Mouse (Mus musculus): ENCODE data around the gene Cga. TPM values are rescaled to one million over a fixed set of nuclear protein-coding genes. Genes with fewer than 3 reads are reported as not detected.

The Cga gene
- total and polyA plus RNA-seq, 2 experiments from 2014 or later: not detected

DNA sequence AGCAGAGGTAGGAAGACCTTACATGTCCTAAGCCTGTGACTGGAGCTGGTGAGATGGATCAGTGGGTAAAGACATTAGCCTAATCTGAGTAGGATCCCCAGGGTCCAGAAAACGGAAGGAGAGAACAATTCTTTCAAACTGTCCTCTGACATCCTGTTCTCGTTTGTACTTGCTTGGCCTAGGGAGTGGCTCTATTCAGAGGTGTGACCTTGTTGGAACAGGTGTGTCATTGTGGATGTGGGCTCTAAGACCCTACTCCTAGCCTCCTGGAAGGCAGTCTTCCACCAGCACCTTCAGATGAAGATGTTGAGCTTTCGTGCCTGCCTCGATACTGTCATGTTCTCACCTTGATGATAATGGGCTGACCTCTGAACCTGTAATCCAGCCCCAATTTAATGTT lies 12.6 kb downstream of the Cga start:
- WGBS: 80% methylated on average over 4 of the region's 4 CpGs
- no peak for ATAC-seq (ENCODE audit: insufficient read depth, low read depth)
- no peak overlapping the region for H3K4me2 ChIP-seq (ENCODE audit: low read depth, low read length)

DNA sequence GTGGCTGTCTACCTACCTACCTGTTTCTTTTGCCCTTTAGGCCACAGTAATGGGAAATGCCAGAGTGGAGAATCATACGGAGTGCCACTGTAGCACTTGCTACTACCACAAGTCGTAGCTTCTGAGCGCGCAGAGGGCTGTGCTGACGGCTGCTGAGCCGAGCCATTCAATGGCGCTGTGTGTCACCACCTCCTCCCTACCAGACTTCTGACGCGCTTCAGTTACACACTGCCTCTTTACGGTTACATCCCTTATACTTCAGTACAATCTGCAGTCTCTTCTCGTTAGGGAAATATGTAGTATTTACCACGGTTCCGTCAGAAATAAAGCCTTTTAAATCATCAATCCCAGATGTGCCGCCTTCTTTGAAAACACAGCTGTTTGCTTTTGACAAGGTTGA lies 13.4 kb downstream of the Cga start:
- DNase-seq (ENCODE audit: low spot score) (no peak), ATAC-seq (ENCODE audit: insufficient read depth, low read depth) (no peak)
- Histone ChIP-seq H3K4me1 (ENCODE audit: control insufficient read depth, insufficient read depth) (no peaks in the 10 kb centered on the region), H3K9ac (replicated peaks; ENCODE audit: low read depth, low read length) (no peak overlapping the region), H3K9me3 (replicated peaks; ENCODE audit: control insufficient read depth, low read length) (no peaks in the 10 kb centered on the region), H3K4me3 (ENCODE audit: low read depth, low read length) (no peak overlapping the region), H3K27me3 (ENCODE audit: control insufficient read depth, insufficient read depth, low read length) (no peaks in the 10 kb centered on the region), H3K27ac (ENCODE audit: low read depth) (no peak overlapping the region), H3K36me3 (replicated peaks; ENCODE audit: control insufficient read depth, insufficient read depth, low read length) (no peaks in the 10 kb centered on the region), H3K4me2 (ENCODE audit: low read depth, low read length) (peak overlapping the region; percentile 22; the same call in 1 of the 2 replicates)
- TF ChIP-seq EP300 (IDR thresholded peaks at IDR 0.05; ENCODE audit: low read depth) (no peak), CTCF (IDR thresholded peaks at IDR 0.05; ENCODE audit: low read depth) (no peak)
- 42% methylated on average over 14 of the region's 14 CpGs for WGBS

More for the DNA sequence above, 12.6 kb downstream of the Cga start:
- H3K9me3 ChIP-seq (replicated peaks; ENCODE audit: control insufficient read depth, low read length): no peaks in the 10 kb centered on the region
- H3K27me3 ChIP-seq (ENCODE audit: control insufficient read depth, insufficient read depth, low read length): no peaks in the 10 kb centered on the region
- TF ChIP-seq CTCF (IDR thresholded peaks at IDR 0.05; ENCODE audit: low read depth) (no peak), EP300 (IDR thresholded peaks at IDR 0.05; ENCODE audit: low read depth) (no peak)
- no peak for DNase-seq (ENCODE audit: low spot score)
- no peak overlapping the region for H3K27ac ChIP-seq (ENCODE audit: low read depth)
- H3K36me3 ChIP-seq (replicated peaks; ENCODE audit: control insufficient read depth, insufficient read depth, low read length): no peaks in the 10 kb centered on the region
- no peak overlapping the region for H3K4me3 ChIP-seq (ENCODE audit: low read depth, low read length)
- H3K9ac ChIP-seq (replicated peaks; ENCODE audit: low read depth, low read length): no peak overlapping the region
- H3K4me1 ChIP-seq (ENCODE audit: control insufficient read depth, insufficient read depth): no peaks in the 10 kb centered on the region

DNA sequence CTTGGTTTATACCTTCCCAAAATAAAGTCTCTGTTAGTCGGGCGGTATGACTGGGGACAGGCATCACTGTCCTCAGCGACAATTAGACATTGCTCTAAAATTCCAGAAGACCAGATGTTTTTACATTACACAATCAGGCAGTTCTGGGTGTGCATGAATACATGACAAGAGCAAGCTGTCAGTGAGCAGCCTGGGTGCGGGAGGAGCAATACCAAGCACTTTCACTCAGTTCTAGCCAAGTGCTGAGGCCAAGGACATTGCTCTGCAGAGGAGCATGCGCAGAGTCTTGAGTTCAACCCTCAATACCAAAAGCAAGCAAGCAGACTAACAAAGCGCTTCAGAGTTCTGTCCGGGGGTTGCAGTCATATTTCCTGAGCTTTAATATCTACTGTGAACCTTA lies 14.5 kb downstream of the Cga start:
- ATAC-seq (ENCODE audit: insufficient read depth, low read depth): peak; percentile 49; the same call in 1 of the 2 replicates
- TF ChIP-seq EP300 (IDR thresholded peaks at IDR 0.05; ENCODE audit: low read depth): no peak
- TF ChIP-seq CTCF (IDR thresholded peaks at IDR 0.05; ENCODE audit: low read depth): no peak
- H3K36me3 ChIP-seq (replicated peaks; ENCODE audit: control insufficient read depth, insufficient read depth, low read length): no peaks in the 10 kb centered on the region
- H3K9ac ChIP-seq (replicated peaks; ENCODE audit: low read depth, low read length): no peak overlapping the region
- 67% methylated on average over 7 of the region's 7 CpGs for WGBS
- no peaks in the 10 kb centered on the region for H3K9me3 ChIP-seq (replicated peaks; ENCODE audit: control insufficient read depth, low read length)
- H3K4me3 ChIP-seq (ENCODE audit: low read depth, low read length): no peak overlapping the region
- no peaks in the 10 kb centered on the region for H3K27me3 ChIP-seq (ENCODE audit: control insufficient read depth, insufficient read depth, low read length)
- H3K27ac ChIP-seq (ENCODE audit: low read depth): no peak overlapping the region
- no peaks in the 10 kb centered on the region for H3K4me1 ChIP-seq (ENCODE audit: control insufficient read depth, insufficient read depth)
- no peak for DNase-seq (ENCODE audit: low spot score)
- H3K4me2 ChIP-seq (ENCODE audit: low read depth, low read length): no peak overlapping the region

DNA sequence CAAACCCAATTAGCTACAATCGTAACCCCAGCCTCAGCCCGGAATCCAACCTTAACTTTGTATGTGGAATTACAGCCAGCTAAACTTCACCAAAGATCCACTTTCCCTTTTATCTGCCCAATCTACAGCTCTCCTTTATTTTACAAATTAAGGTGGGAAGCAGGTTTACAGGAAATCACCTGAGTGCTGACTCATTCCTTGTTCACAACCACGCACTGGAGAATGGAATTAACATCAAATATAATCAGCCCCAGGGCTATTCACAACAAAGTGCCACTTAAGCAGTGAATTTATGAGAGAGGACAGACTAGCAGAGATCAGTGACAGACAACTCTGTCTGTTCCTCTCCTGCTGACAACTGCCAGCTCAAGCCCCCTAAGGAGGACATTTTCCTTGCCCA lies 17.8 kb downstream of the Cga start:
- ATAC-seq (ENCODE audit: insufficient read depth, low read depth) (no peak), DNase-seq (ENCODE audit: low spot score) (no peak)
- no peak overlapping the region for H3K4me3 ChIP-seq (ENCODE audit: low read depth, low read length)
- H3K27me3 ChIP-seq (ENCODE audit: control insufficient read depth, insufficient read depth, low read length): no peaks in the 10 kb centered on the region
- H3K4me2 ChIP-seq (ENCODE audit: low read depth, low read length): no peak overlapping the region
- H3K36me3 ChIP-seq (replicated peaks; ENCODE audit: control insufficient read depth, insufficient read depth, low read length): no peaks in the 10 kb centered on the region
- H3K27ac ChIP-seq (ENCODE audit: low read depth): no peak overlapping the region
- H3K4me1 ChIP-seq (ENCODE audit: control insufficient read depth, insufficient read depth): no peaks in the 10 kb centered on the region
- H3K9ac ChIP-seq (replicated peaks; ENCODE audit: low read depth, low read length): no peak overlapping the region
- H3K9me3 ChIP-seq (replicated peaks; ENCODE audit: control insufficient read depth, low read length): no peaks in the 10 kb centered on the region
- TF ChIP-seq EP300 (IDR thresholded peaks at IDR 0.05; ENCODE audit: low read depth): no peak
- no peak for TF ChIP-seq CTCF (IDR thresholded peaks at IDR 0.05; ENCODE audit: low read depth)
- WGBS: 73% methylated on average over 3 of the region's 3 CpGs

DNA sequence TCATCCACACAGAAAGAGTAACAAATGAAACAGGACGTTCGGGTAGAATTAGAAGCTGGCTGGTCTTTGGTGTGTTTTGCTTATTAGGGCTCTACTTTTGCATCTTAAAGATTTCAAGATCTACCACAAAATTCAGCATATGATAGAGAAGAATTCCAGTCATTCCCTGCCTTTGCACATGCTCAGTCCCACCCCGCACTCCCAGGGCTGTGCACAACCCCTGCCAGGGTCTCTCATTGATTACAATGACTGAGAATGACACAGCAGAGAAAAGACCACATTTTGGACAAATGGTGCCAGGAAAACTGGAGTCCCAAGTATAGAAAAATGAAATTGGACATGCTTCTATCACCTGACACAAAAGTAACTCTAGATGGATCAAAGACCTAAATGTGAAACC lies 18.6 kb downstream of the Cga start:
- DNase-seq (ENCODE audit: low spot score) (no peak), ATAC-seq (ENCODE audit: insufficient read depth, low read depth) (no peak)
- TF ChIP-seq CTCF (IDR thresholded peaks at IDR 0.05; ENCODE audit: low read depth) (no peak), EP300 (IDR thresholded peaks at IDR 0.05; ENCODE audit: low read depth) (no peak)
- no peak overlapping the region for H3K9ac ChIP-seq (replicated peaks; ENCODE audit: low read depth, low read length)
- 70% methylated on average over 3 of the region's 3 CpGs for WGBS
- no peaks in the 10 kb centered on the region for H3K36me3 ChIP-seq (replicated peaks; ENCODE audit: control insufficient read depth, insufficient read depth, low read length)
- H3K4me1 ChIP-seq (ENCODE audit: control insufficient read depth, insufficient read depth): no peaks in the 10 kb centered on the region
- no peak overlapping the region for H3K4me3 ChIP-seq (ENCODE audit: low read depth, low read length)
- no peak overlapping the region for H3K4me2 ChIP-seq (ENCODE audit: low read depth, low read length)
- no peaks in the 10 kb centered on the region for H3K9me3 ChIP-seq (replicated peaks; ENCODE audit: control insufficient read depth, low read length)
- no peak overlapping the region for H3K27ac ChIP-seq (ENCODE audit: low read depth)
- no peaks in the 10 kb centered on the region for H3K27me3 ChIP-seq (ENCODE audit: control insufficient read depth, insufficient read depth, low read length)

DNA sequence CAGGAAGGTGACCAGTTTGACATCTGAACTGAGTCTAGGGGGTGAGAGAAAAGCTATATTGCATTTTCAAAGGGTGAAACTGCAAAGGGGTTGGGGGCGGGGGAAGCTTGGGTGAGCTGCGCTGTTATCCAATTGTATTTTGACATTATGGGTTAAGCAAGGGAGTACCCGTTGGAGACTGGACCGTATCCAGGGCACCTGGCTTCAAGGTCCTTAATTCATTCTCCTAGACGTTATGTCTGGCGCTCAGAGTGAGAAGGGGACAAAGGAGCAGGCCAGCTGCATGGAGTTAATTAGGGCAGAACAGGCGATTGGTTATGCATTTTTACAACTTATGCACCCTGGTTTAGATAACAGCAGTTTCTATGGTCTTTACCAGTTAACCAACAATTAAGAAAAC lies 23.8 kb downstream of the Cga start:
- 71% methylated on average over 7 of the region's 7 CpGs for WGBS
- ATAC-seq (ENCODE audit: insufficient read depth, low read depth) (no peak), DNase-seq (ENCODE audit: low spot score) (no peak)
- Histone ChIP-seq H3K4me1 (ENCODE audit: control insufficient read depth, insufficient read depth) (no peaks in the 10 kb centered on the region), H3K9ac (replicated peaks; ENCODE audit: low read depth, low read length) (no peak overlapping the region), H3K9me3 (replicated peaks; ENCODE audit: control insufficient read depth, low read length) (no peaks in the 10 kb centered on the region), H3K27me3 (ENCODE audit: control insufficient read depth, insufficient read depth, low read length) (no peaks in the 10 kb centered on the region), H3K4me2 (ENCODE audit: low read depth, low read length) (no peak overlapping the region), H3K4me3 (ENCODE audit: low read depth, low read length) (no peak overlapping the region), H3K36me3 (replicated peaks; ENCODE audit: control insufficient read depth, insufficient read depth, low read length) (no peaks in the 10 kb centered on the region), H3K27ac (ENCODE audit: low read depth) (no peak overlapping the region)
- TF ChIP-seq EP300 (IDR thresholded peaks at IDR 0.05; ENCODE audit: low read depth): no peak
- no peak for TF ChIP-seq CTCF (IDR thresholded peaks at IDR 0.05; ENCODE audit: low read depth)
